25 mouse cellular contexts compared by ENCODE assay signal in genomic region chr2:167551342-167551920, GRCm38 (mm10). TPM values are rescaled to one million over a fixed set of nuclear protein-coding genes. Genes with fewer than 3 reads are reported as not detected.
DNase-seq lines count a peak whose midpoint lies in the region; ATAC-seq and TF ChIP-seq lines count a peak whose summit lies in the region.
"Had no signal": no experiment of that assay in that cellular context is flagged by ENCODE, and none has a peak within 500 bp of the region (broad histone marks: within the 10 kb centered on the region; RNA-seq: fewer than 3 reads in every experiment).

No protein-coding gene starts in this region.

- H3K9ac ChIP-seq in midbrain, embryonic 13.5 days (replicated peaks), result no peak overlapping the region
- H3K9ac ChIP-seq: heart, embryonic 15.5 days; hindbrain, embryonic 13.5 days; liver, embryonic 12.5 days; stomach, embryonic 15.5 days had no signal

- TF ChIP-seq POLR2A in bone marrow, adult 2 months (IDR thresholded peaks at IDR 0.05; ENCODE audit: borderline replicate concordance, control insufficient read depth, low read depth, low read length), result no peak

- WGBS in midbrain, embryonic 10.5 days, result 75% methylated on average over 8 of the region's 8 CpGs
- WGBS in midbrain, embryonic 13.5 days, result 75% methylated on average over 8 of the region's 8 CpGs
- WGBS in bone marrow, adult 2 months, result 44% methylated on average over 8 of the region's 8 CpGs
- 84% methylated on average over 8 of the region's 8 CpGs for WGBS in limb, embryonic 10.5 days

- no peak overlapping the region for H3K4me2 ChIP-seq in midbrain, embryonic 13.5 days (replicated peaks)
- H3K4me2 ChIP-seq: heart, embryonic 15.5 days; hindbrain, embryonic 13.5 days; liver, embryonic 12.5 days; stomach, embryonic 15.5 days had no signal

- H3K27ac ChIP-seq in midbrain, embryonic 10.5 days (replicated peaks), result 0 out of 2 replicates have a peak overlapping the region, but pooled peaks have one; percentile 3
- H3K27ac ChIP-seq in midbrain, embryonic 13.5 days, result no peak overlapping the region
- 0 out of 2 replicates have a peak overlapping the region, but pooled peaks have one; percentile 5 for H3K27ac ChIP-seq in bone marrow, adult 2 months (ENCODE audit: control insufficient read depth, insufficient read depth, low read depth, low read length, poor library complexity)
- peak overlapping the region; percentile 69; the same call in 1 of the 2 replicates for H3K27ac ChIP-seq in limb, embryonic 10.5 days
- H3K27ac ChIP-seq: gastrocnemius, adult 2 months; hindbrain, embryonic 13.5 days; liver, embryonic 12.5 days; stomach, embryonic 15.5 days had no signal

- H3K4me1 ChIP-seq in midbrain, embryonic 10.5 days, result peaks cover 16% of the 10 kb centered on the region
- peaks cover 6% of the 10 kb centered on the region; the same call in 1 of the 2 replicates for H3K4me1 ChIP-seq in midbrain, embryonic 13.5 days (replicated peaks)
- H3K4me1 ChIP-seq in bone marrow, adult 2 months (ENCODE audit: control insufficient read depth, insufficient read depth, low read length), result no peaks in the 10 kb centered on the region; the same call in 1 of the 2 replicates
- peaks cover 86% of the 10 kb centered on the region for H3K4me1 ChIP-seq in limb, embryonic 10.5 days

- no peak overlapping the region for H3K4me3 ChIP-seq in midbrain, embryonic 10.5 days
- H3K4me3 ChIP-seq in midbrain, embryonic 13.5 days (replicated peaks), result no peak overlapping the region
- H3K4me3 ChIP-seq in bone marrow, adult 2 months (replicated peaks; ENCODE audit: control insufficient read depth, low read depth, low read length), result no peak overlapping the region
- H3K4me3 ChIP-seq in limb, embryonic 10.5 days, result no peak overlapping the region
- H3K4me3 ChIP-seq: gastrocnemius, adult 2 months; heart, embryonic 15.5 days; hindbrain, embryonic 13.5 days; liver, embryonic 12.5 days; megakaryocyte, embryonic 14.5 days; stomach, embryonic 15.5 days had no signal

- no peak for TF ChIP-seq CTCF in bone marrow, adult 2 months (IDR thresholded peaks at IDR 0.05; ENCODE audit: control insufficient read depth, insufficient read depth, low read length)

- ATAC-seq in midbrain, embryonic 13.5 days, result no peak
- ATAC-seq: CD4-positive, CD25-positive, alpha-beta regulatory T cell, adult 4 months; inflammation-experienced regulatory T-cells, adult 6 months; liver, embryonic 12.5 days; midbrain, embryonic 16.5 days had no signal

- H3K36me3 ChIP-seq in midbrain, embryonic 10.5 days, result no peaks in the 10 kb centered on the region
- no peaks in the 10 kb centered on the region for H3K36me3 ChIP-seq in midbrain, embryonic 13.5 days
- no peaks in the 10 kb centered on the region for H3K36me3 ChIP-seq in limb, embryonic 10.5 days
- H3K36me3 ChIP-seq: G1E; heart, embryonic 15.5 days; hindbrain, embryonic 13.5 days; liver, embryonic 12.5 days; stomach, embryonic 15.5 days had no signal

- no peaks in the 10 kb centered on the region for H3K27me3 ChIP-seq in midbrain, embryonic 10.5 days (ENCODE audit: low read depth, poor library complexity, severe bottlenecking)
- no peaks in the 10 kb centered on the region for H3K27me3 ChIP-seq in midbrain, embryonic 13.5 days
- no peaks in the 10 kb centered on the region for H3K27me3 ChIP-seq in limb, embryonic 10.5 days (ENCODE audit: low read depth, poor library complexity, severe bottlenecking)
- H3K27me3 ChIP-seq: heart, embryonic 15.5 days; hindbrain, embryonic 13.5 days; stomach, embryonic 15.5 days had no signal

- H3K9me3 ChIP-seq in midbrain, embryonic 10.5 days (replicated peaks), result no peaks in the 10 kb centered on the region
- H3K9me3 ChIP-seq in midbrain, embryonic 13.5 days, result no peaks in the 10 kb centered on the region
- H3K9me3 ChIP-seq in limb, embryonic 10.5 days (replicated peaks), result no peaks in the 10 kb centered on the region
- H3K9me3 ChIP-seq: G1E; heart, embryonic 15.5 days; hindbrain, embryonic 13.5 days; liver, embryonic 12.5 days; stomach, embryonic 15.5 days had no signal

- DNase-seq in midbrain, embryonic 10.5 days (ENCODE audit: low spot score), result no peak
- DNase-seq in limb, embryonic 10.5 days (ENCODE audit: low spot score), result no peak
- DNase-seq in thymus, postnatal 14 days, result peak; percentile 71
- no peak for DNase-seq in adrenal gland, adult (ENCODE audit: inconsistent age in 2 of 2, low spot score in 1 of 2)
- DNase-seq in embryo, embryonic 11 days, result no peak
- DNase-seq in cerebellum, adult 8-10 months, result no peak
- DNase-seq: adrenal gland, postnatal 36 days; cerebellum, adult 9-11 months; gastrocnemius, adult 2 months; kidney, adult 8-10 months; kidney, postnatal 36 days; layer of hippocampus, adult 9-11 months; lung, adult 2 months; right cerebral cortex, adult 18-20 months had no signal

RNA-seq across cellular contexts. Expression of gene Snai1, which starts 13.4 kb away (rescaled TPM):
- 30.0 and 36.1 TPM in 2 replicates for polyA plus RNA-seq in midbrain, embryonic 10.5 days (2016; fragmentation: Nextera tagmentation; extraction: Ambion mirVana)
- polyA plus RNA-seq in midbrain, embryonic 13.5 days (2015; fragmentation: Nextera tagmentation; extraction: Ambion mirVana), result 5.4 and 5.8 TPM in 2 replicates
- polyA plus RNA-seq in bone marrow, adult 2 months (2011; ENCODE audit: insufficient read depth, insufficient read length, low replicate concordance, missing spikeins), result 1.9 TPM in 1 of 2 replicates, not detected in the other
- 94.9 and 118 TPM in 2 replicates for polyA plus RNA-seq in limb, embryonic 10.5 days (2016; fragmentation: Nextera tagmentation; extraction: Ambion mirVana)
- polyA plus RNA-seq: G1E; inflammation-experienced regulatory T-cells, adult 6 months had no signal

RNA-seq across cellular contexts. Expression of gene Spata2, which starts 58.7 kb away (rescaled TPM):
- polyA plus RNA-seq in midbrain, embryonic 10.5 days (2016; fragmentation: Nextera tagmentation; extraction: Ambion mirVana), result 19.1 and 23.5 TPM in 2 replicates
- polyA plus RNA-seq in midbrain, embryonic 13.5 days (2015; fragmentation: Nextera tagmentation; extraction: Ambion mirVana), result 25.1 and 30.2 TPM in 2 replicates
- polyA plus RNA-seq in bone marrow, adult 2 months (2011; ENCODE audit: insufficient read depth, insufficient read length, low replicate concordance, missing spikeins), result 4.9 and 9.1 TPM in 2 replicates
- polyA plus RNA-seq in limb, embryonic 10.5 days (2016; fragmentation: Nextera tagmentation; extraction: Ambion mirVana), result 19.5 and 21.5 TPM in 2 replicates

RNA-seq across cellular contexts. Expression of gene Rnf114, which starts 59.0 kb away (rescaled TPM):
- polyA plus RNA-seq in midbrain, embryonic 10.5 days (2016; fragmentation: Nextera tagmentation; extraction: Ambion mirVana), result 139 and 154 TPM in 2 replicates
- polyA plus RNA-seq in midbrain, embryonic 13.5 days (2015; fragmentation: Nextera tagmentation; extraction: Ambion mirVana), result 154 and 165 TPM in 2 replicates
- 22.4 and 33.5 TPM in 2 replicates for polyA plus RNA-seq in bone marrow, adult 2 months (2011; ENCODE audit: insufficient read depth, insufficient read length, low replicate concordance, missing spikeins)
- 130 and 131 TPM in 2 replicates for polyA plus RNA-seq in limb, embryonic 10.5 days (2016; fragmentation: Nextera tagmentation; extraction: Ambion mirVana)
